Mouse (Mus musculus): Measurements from ENCODE around the gene Olfr414. TPM values are rescaled to one million over a fixed set of nuclear protein-coding genes. Genes with fewer than 3 reads are reported as not detected.

Gene Olfr414
- not detected for total RNA-seq (2021)
- long read RNA-seq, experiment 1: 0 reads
- long read RNA-seq, experiment 2: 0 reads

DNA sequence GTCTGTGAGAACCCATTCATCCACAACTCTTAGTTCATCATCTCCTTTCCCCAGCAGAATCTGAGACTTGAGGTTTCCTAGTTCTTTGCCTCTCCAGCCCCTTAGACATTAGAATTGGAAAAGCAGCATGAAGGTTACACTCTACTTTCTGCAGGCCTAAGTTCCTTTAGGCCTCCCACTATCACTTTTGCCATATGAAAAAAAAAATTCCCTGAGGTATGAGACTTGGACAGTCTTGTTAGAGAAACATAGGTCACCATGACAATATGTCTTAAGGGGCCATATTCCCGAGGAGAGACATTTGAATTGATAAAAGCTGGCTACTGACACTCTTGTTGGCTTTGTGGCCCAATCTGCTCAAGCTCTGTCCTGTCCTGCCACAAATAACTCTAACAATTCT lies at the start of gene Olfr414:
Olfr414 (plus strand) TSS at position 301 of the 400 bp plus-strand sequence.
- DNase-seq (ENCODE audit: low spot score in 2 of 2): no peak

DNA sequence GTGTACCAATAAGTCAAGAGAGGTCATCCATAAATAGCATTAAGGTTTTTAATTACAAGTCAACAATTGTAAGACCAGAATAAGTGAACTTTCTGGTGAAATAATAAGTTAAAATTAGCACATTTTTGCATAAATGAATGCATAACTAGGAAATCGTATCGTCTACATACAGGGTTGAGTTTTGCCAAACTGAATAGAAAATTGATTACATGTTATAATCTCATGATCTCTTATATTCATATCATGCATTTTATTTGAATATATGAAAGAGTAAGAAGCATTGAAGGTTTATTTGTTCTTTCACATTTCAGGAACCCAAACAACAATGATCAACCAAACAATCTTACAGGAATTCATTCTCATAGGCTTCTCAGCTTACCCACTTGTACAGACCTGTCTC lies 33.1 kb upstream of the Olfr414 start, which contains the start of gene Olfr248:
Olfr248 (plus strand) TSS at position 301 of the 400 bp plus-strand sequence.
- no peak for DNase-seq (ENCODE audit: low spot score in 2 of 2)

- DNase-seq (ENCODE audit: low spot score in 2 of 2): no peak
Observed at GRCm38 (mm10) chr1:174422959-174423358, 905 bp upstream of the Olfr414 start.

- DNase-seq (ENCODE audit: low spot score in 2 of 2): no peak
Observed at GRCm38 (mm10) chr1:174426180-174426986, 2.5 kb downstream of the Olfr414 start.

- DNase-seq (ENCODE audit: low spot score in 2 of 2): no peak
Observed at GRCm38 (mm10) chr1:174427402-174427801, 3.5 kb downstream of the Olfr414 start.

- no peak for DNase-seq (ENCODE audit: low spot score in 2 of 2)
Observed at GRCm38 (mm10) chr1:174428407-174428806, 4.5 kb downstream of the Olfr414 start.

GRCm38 (mm10) chr1:174434121-174434520 lies 10.3 kb downstream of the Olfr414 start:
- no peak for DNase-seq (ENCODE audit: low spot score in 2 of 2)

GRCm38 (mm10) chr1:174441782-174442181 lies 17.9 kb downstream of the Olfr414 start, which contains the start of gene Olfr220:
Gene Olfr220 (plus strand): TSS chr1:174442082.
- no peak for DNase-seq (ENCODE audit: low spot score in 2 of 2)

DNA sequence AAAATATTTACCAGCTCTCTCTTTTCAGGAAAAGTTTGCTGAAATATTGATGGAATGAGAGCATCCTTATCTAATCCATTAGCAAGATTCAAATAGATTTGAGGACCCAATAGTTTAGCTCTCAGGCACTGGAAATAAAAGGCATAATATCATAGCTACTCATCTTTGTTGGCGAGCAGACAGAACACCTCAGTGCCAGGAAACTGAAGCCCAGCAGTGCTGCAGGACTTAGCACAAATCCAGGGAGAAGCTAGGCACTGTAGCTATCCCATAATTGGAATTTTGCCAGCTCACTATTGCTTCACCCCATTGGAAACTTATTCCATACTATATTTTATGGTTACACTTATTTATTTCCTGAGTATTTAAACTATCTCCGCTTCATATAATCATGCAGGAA lies 31.2 kb downstream of the Olfr414 start:
- no peak for DNase-seq (ENCODE audit: low spot score in 2 of 2)

DNA sequence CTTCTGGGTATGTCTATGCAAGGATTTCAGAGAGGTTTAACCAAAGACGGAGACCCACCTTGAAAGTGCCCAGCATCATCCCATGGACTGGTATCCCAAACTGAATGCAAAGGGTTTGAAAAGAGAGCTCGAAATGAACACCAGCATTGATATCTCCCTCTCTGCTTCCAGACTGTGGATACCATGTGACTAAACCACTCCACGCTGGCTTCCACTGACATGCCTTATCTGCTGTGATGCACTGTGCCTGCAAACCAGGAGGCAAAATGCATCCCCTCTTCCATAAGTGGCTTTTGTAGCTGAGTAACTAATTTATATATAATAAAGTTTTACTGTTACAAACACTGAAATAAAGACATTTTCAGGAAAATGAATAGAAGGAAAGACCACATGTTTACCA lies 41.5 kb downstream of the Olfr414 start:
- DNase-seq (ENCODE audit: low spot score in 2 of 2): no peak

GRCm38 (mm10) chr1:174466240-174466639 lies 42.4 kb downstream of the Olfr414 start:
- DNase-seq (ENCODE audit: low spot score in 2 of 2): no peak

DNA sequence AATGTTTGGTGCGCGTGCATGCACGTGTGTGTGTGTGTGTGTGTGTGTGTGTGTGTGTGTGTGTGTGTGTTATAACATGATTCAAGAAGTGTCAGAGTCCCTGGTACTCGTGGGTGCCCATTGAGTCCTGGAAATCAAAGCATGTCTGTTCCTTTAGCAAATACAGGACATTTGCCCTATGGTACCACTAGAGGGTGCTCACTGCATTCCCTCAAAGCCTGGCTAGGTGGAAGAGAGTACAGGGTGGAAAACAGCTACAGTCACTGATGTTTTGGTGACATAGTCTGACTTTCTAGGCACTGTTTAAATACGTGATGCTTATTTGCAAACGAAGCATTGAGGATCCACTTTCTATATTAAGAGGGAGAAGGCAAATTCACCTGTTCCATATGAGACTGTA lies 45.9 kb downstream of the Olfr414 start:
- no peak for DNase-seq (ENCODE audit: low spot score in 2 of 2)

GRCm38 (mm10) chr1:174482567-174482966 lies 58.7 kb downstream of the Olfr414 start:
- no peak for DNase-seq (ENCODE audit: low spot score in 2 of 2)

Other genes starting within 250 kb of the Olfr414 start
- not detected for gene Olfr419, start 172.0 kb upstream of the Olfr414 start, total RNA-seq (2021)
- not detected for gene Mptx1, start 93.5 kb upstream of the Olfr414 start, total RNA-seq (2021)
- not detected for gene Olfr417, start 58.9 kb upstream of the Olfr414 start, total RNA-seq (2021)
- not detected for gene Olfr248, start 33.0 kb upstream of the Olfr414 start, total RNA-seq (2021)
- gene Olfr220, start 18.0 kb downstream of the Olfr414 start, total RNA-seq (2021): not detected
- 1 to 10 TPM; 4.3 to 4.4 TPM for gene Fmn2, start 77.8 kb downstream of the Olfr414 start, total RNA-seq (2021)

Measured in adrenal gland, postnatal 4 days (tissue).